Mouse (Mus musculus) cerebellum, adult 2 months (tissue): ENCODE results near the gene Synj2. TPM values are rescaled to one million over a fixed set of nuclear protein-coding genes. Genes with fewer than 3 reads are reported as not detected.

Source experiments
- DNase-seq, 2 experiments: peaks; one replicate each; pipeline ENCODE4 v3.0.0; 2021
- H3K27ac ChIP-seq: fragments of 200-500 bp; 2 replicates; pipeline ENCODE4 v1.5.1; 2012; ENCODE audit warnings: low read length, control low read depth, inconsistent platforms; ENCODE audit not compliant: insufficient read depth
- H3K27me3 ChIP-seq: fragments of 200-500 bp; 2 replicates; pipeline ENCODE4 v1.6.1; 2012; ENCODE audit warnings: inconsistent platforms, mild to moderate bottlenecking, low read length, moderate library complexity; ENCODE audit not compliant: control insufficient read depth, insufficient read depth
- H3K4me1 ChIP-seq: fragments of 200-500 bp; 2 replicates; pipeline ENCODE4 v1.6.1; 2011; ENCODE audit warnings: low read length; ENCODE audit not compliant: control insufficient read depth, insufficient read depth
- H3K4me3 ChIP-seq: fragments of 200-500 bp; replicated peaks from 2 replicates; pipeline ENCODE3; 2011; ENCODE audit warnings: mild to moderate bottlenecking, low read depth, low read length, control low read depth; ENCODE audit not compliant: insufficient read depth
- CTCF ChIP-seq: fragments of 200-500 bp; IDR thresholded peaks from 2 replicates; pipeline ENCODE4 v1.5.1; 2011; ENCODE audit warnings: low read depth, mild to moderate bottlenecking, control low read depth, low read length, moderate library complexity, borderline replicate concordance; ENCODE audit not compliant: insufficient read depth
- POLR2A ChIP-seq: fragments of 200-500 bp; IDR thresholded peaks from 2 replicates; pipeline ENCODE4 v1.6.1; 2011; ENCODE audit warnings: low read length, control low read depth, borderline replicate concordance; ENCODE audit not compliant: insufficient read depth
- WGBS: fragments of 180-500 bp; shearing (Covaris S2); methylation state at CpG from one replicate; pipeline ENCODE4 v1.1.7; 2018; 5-methylcytosine and 5-hydroxymethylcytosine counted together
- polyA plus RNA-seq: library from polyadenylated mRNA; depleted of rRNA; stranded (reverse); fragments of >200 nt; gene quantifications from 2 replicates; pipeline ENCODE4 v1.2.3, GENCODE M21; 2012

The Synj2 gene
- polyA plus RNA-seq, 1 experiment: 25.1 TPM

DNA sequence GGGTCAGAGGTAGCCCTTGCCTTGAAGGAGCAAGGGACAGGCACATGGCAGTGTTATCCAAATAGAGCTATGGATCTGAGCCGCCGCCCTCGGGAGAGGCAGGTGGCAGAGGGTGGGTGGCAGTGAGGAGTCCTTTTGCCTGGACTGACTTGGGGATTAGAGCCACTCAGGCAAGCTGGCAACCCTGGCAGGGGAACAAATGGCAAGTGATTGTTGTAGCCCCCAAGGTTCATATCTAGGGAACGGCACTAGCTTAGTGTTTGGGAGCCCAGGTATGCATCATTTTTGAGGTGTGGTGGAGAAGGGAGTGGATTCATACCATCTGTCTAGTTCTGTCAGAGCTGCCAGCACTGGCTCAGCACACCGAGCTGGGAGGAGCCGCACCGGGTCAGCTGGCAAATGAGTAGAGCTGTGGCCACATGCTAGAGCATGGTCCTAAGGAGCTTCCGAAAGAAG lies 59.8 kb downstream of the Synj2 start:
- 11% methylated on average over 8 of the region's 8 CpGs for WGBS
- peaks cover 55% of the 10 kb centered on the region for H3K4me1 ChIP-seq
- DNase-seq: peak; percentile 84 to 91
- no peaks in the 10 kb centered on the region for H3K27me3 ChIP-seq
- TF ChIP-seq POLR2A (peak; percentile 15; the same call in 1 of the 2 replicates), CTCF (no peak)
- no peak overlapping the region for H3K4me3 ChIP-seq
- H3K27ac ChIP-seq: peak overlapping the region; percentile 87

DNA sequence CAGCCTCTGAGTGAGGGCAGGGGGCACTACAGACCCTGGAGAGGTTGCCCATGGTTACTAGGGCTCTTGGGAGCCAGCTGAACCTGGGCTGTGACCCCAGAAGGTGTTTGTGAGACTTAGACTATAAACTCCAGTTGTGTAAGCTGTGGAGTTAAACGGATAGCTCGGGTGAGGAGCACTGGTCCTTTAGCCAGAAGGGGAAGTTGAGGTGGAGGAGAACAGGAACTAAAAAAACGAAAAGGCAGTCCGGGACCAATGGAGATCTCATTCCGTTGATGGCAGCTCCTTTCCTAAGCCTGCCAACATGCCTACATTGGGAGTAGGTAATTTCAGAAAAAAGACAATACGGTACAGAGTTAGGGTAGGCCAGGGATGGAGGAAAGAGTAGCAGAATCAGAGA lies 60.3 kb downstream of the Synj2 start:
- H3K27ac ChIP-seq: peak overlapping the region; percentile 87
- no peaks in the 10 kb centered on the region for H3K27me3 ChIP-seq
- TF ChIP-seq CTCF (no peak), POLR2A (no peak)
- no peak overlapping the region for H3K4me3 ChIP-seq
- no peak for DNase-seq
- 53% methylated on average over 6 of the region's 6 CpGs for WGBS
- H3K4me1 ChIP-seq: peaks cover 55% of the 10 kb centered on the region

DNA sequence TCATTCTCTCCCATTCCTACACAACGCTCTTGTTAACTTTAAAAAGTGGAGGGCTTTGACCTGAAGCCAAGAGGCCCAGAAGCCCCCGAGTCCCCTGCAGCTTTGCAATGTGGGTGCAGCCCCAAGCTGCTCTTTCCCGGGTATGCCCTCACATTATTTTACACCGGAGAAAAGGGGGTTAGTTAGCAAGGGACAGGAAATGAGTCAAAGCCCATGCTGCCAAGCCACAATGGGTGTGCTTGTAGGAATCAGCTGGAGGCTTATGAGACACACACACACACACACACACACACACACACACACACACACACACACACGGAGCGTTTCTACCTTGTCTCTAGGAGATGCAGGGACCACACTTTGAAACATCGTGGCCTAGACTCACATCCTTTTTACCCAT lies 60.8 kb downstream of the Synj2 start:
- Histone ChIP-seq H3K4me1 (peaks cover 50% of the 10 kb centered on the region), H3K27me3 (no peaks in the 10 kb centered on the region), H3K27ac (peak overlapping the region; percentile 87; the same call in 1 of the 2 replicates), H3K4me3 (no peak overlapping the region)
- TF ChIP-seq POLR2A (no peak), CTCF (no peak)
- DNase-seq: no peak
- WGBS: 50% methylated on average over 7 of the region's 7 CpGs

DNA sequence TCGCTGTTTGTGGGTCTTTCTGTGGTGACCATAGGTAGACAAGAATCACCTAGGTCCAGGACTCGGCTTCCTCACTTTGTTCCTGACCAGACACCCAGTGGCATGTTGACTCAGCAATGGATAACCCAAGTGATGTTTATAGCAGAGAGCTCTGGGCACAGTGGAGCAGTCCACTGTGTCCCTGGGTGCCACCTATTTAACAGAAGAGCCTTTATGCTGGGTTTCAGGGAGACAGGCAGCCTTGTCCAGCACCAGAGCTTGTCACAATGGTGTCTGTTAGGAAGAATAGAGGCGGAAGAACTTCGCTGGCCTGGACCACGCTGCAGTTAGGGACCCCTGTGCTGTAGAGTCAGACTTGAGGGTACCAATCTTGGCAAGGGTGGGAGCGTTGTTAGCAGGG lies 61.5 kb downstream of the Synj2 start:
- no peak overlapping the region for H3K4me3 ChIP-seq
- no peaks in the 10 kb centered on the region for H3K27me3 ChIP-seq
- DNase-seq: no peak
- H3K4me1 ChIP-seq: peaks cover 43% of the 10 kb centered on the region
- TF ChIP-seq CTCF (no peak), POLR2A (no peak)
- 94% methylated on average over 6 of the region's 6 CpGs for whole genome bisulfite sequencing
- peak overlapping the region; percentile 45; the same call in 1 of the 2 replicates for H3K27ac ChIP-seq

DNA sequence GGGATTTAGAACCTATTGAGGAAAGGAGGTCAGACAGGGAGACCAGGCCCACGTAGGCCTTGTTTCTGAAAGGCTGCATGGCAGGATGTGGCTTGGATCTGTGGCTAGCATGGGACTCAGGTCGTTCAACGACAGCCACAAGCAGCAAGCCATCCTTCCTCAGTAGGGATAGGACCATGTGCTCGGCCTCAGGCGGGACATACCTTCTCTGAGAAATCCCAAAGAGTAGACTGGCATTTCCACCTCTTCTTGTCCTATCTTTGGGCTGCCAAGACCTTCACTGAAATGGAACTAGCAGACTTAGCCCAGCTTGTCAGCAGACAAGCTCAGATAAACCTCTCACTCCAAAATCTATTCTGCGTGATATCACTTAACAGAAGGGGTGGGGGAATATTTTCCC lies 62.6 kb downstream of the Synj2 start:
- 95% methylated on average over 6 of the region's 6 CpGs for WGBS
- Histone ChIP-seq H3K27ac (no peak overlapping the region), H3K27me3 (no peaks in the 10 kb centered on the region), H3K4me1 (peaks cover 38% of the 10 kb centered on the region), H3K4me3 (no peak overlapping the region)
- no peak for TF ChIP-seq POLR2A
- no peak for TF ChIP-seq CTCF
- DNase-seq: no peak

DNA sequence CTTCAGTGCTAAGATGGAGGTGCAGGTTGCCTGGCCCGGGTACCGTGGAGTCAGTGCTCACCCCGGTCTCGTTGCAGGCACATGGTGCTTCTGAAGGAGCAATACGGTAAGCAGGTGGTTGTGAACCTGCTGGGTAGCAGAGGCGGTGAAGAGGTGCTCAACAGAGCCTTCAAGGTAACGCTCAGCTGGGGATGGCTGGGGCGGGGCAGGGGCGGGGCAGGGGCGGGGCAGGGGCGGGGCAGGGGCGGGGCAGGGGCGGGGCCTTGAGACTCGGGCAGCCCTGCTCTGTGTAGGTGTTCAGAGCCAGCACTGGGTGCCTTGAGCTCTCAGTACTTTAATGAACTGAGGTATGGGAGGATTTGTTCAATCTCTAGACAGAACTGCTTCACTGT lies 64.2 kb downstream of the Synj2 start:
- H3K27ac ChIP-seq: no peak overlapping the region
- DNase-seq: no peak
- no peaks in the 10 kb centered on the region for H3K27me3 ChIP-seq
- H3K4me3 ChIP-seq: no peak overlapping the region
- peaks cover 41% of the 10 kb centered on the region for H3K4me1 ChIP-seq
- WGBS: 27% methylated on average over 14 of the region's 14 CpGs
- TF ChIP-seq POLR2A (no peak), CTCF (no peak)

DNA sequence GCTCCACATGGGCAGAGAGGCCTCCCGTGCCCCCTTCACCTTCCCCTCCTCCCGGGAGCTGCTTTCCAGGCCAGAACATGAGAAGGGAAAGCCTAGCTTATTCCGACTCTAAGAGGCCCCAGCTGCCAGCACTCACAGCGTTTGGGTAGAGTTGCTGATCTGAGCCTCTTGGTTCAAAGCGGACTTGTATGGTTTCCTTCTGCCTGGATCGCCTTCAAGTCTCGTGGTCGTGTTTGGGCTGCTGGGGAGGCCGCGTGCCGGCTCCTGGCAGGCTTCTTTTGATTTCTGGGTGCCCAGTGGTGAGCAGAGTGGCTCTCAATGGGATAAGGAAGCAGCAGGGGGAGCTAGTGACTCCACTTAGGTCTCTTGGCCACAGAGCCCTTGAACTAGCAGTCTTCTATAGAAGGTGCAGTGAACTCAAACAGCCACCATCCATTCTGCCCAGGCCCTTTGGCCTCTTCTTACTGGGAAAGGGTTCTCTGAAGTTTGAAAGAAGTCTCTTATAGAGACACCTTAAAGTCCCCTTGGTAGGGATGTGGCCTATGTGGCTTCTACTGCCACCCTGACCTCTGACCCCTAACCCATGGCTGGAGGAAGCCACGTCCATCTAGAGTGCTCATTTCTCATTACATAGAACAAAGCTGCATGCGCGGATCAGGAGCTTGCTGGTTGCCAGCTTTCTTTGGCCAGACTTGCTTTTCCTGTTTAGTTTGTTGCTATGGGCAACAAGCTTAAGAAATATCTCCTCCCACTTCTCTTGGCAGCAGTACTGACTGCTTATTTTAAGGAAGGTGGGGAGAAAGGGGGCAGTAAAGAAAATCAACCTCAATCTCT lies 64.8 kb downstream of the Synj2 start:
- Histone ChIP-seq H3K4me3 (no peak overlapping the region), H3K4me1 (peaks cover 37% of the 10 kb centered on the region), H3K27ac (no peak overlapping the region; the same call in 1 of the 2 replicates), H3K27me3 (no peaks in the 10 kb centered on the region)
- no peak for TF ChIP-seq POLR2A
- no peak for TF ChIP-seq CTCF
- WGBS: 56% methylated on average over 14 of the region's 14 CpGs
- DNase-seq: no peak

DNA sequence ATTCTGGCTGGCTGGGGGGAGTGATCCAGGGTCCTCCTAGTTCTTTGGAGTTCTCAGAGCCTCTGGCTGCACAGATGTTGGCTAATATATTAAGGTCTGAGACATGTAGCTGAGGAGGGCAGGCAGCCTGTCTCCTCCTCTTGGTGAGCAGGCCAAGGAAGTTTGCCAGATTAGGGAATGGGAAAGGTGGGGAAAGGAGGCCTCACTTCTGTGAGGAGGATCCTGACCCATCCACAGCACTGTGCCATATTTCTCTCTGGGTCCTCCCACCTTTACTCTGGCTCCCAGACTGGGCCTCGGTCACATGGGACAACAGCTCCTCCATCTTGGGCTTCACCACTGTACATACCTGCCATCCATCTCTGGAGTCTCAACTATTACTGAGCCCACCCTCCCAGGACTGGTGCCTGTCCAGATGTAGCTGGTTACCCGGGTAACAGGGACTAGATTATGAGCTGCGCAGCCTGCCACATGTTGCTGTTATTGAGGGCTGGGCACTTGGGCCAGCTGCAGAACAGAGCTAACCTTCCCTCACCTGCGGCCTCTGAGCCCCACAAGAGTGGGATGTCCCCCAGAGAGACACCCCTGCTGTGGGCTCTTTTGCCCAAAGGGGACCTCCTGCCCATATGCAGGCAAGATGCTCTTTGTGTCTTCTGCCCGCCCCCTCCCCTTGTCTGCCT lies 66.2 kb downstream of the Synj2 start:
- no peak overlapping the region for H3K27ac ChIP-seq
- H3K27me3 ChIP-seq: no peaks in the 10 kb centered on the region
- H3K4me1 ChIP-seq: peaks cover 25% of the 10 kb centered on the region
- no peak for TF ChIP-seq CTCF
- no peak for DNase-seq
- H3K4me3 ChIP-seq: no peak overlapping the region
- WGBS: 98% methylated on average over 5 of the region's 5 CpGs
